Mouse (Mus musculus) macrophage (primary cell): ENCODE results near the gene C8a. TPM values are rescaled to one million over a fixed set of nuclear protein-coding genes. Genes with fewer than 3 reads are reported as not detected.

ENCODE experiments used
- H3K27ac ChIP-seq: fragments of 350-480 bp; formaldehyde crosslinking; 2 replicates; pipeline ENCODE4 v1.9.0; 2021
- H3K36me3 ChIP-seq: fragments of 350-480 bp; formaldehyde crosslinking; 2 replicates; pipeline ENCODE4 v1.9.0; 2021; ENCODE audit errors: inconsistent target
- H3K4me3 ChIP-seq: fragments of 350-480 bp; formaldehyde crosslinking; 2 replicates; pipeline ENCODE4 v1.9.0; 2021; ENCODE audit errors: inconsistent target
- H3K79me2 ChIP-seq: fragments of 350-480 bp; formaldehyde crosslinking; 2 replicates; pipeline ENCODE4 v1.9.0; 2021; ENCODE audit errors: inconsistent target
- WGBS: methylation state at CpG from one replicate; pipeline ENCODE4 v1.1.7; 2026; ENCODE audit warnings: inconsistent platforms; ENCODE audit not compliant: missing documents; 5-methylcytosine and 5-hydroxymethylcytosine counted together
- polyA plus RNA-seq: library from polyadenylated mRNA; stranded (reverse); fragments of 250-400 nt; gene quantifications from 3 replicates; pipeline ENCODE4 v1.2.4, GENCODE M21; 2018; ENCODE audit warnings: inconsistent platforms

The C8a gene
- polyA plus RNA-seq, 1 experiment from 2014 or later: not detected

DNA sequence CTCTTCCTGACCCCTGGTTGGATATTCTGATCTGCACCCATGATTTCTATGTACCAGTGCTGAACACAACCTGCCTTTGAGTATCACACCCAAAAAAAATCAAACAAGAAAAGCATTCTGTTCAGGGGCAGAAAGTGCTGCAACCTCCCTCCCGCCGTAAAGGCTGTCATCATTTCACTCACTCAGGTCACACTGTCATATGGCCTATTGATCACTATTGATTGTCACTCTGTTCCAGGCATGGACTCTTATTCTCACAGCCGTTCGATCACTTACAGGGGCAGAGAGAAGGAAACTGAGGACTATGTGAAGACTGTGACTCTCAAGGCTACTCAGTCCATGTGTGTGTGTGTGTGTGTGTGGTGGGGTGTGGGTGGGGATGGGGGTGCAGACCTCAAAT is 108.0 kb downstream of the C8a start:
- 79% methylated on average over 4 of the region's 4 CpGs for WGBS
- H3K4me3 ChIP-seq: no peak overlapping the region
- H3K36me3 ChIP-seq: no peaks in the 10 kb centered on the region

DNA sequence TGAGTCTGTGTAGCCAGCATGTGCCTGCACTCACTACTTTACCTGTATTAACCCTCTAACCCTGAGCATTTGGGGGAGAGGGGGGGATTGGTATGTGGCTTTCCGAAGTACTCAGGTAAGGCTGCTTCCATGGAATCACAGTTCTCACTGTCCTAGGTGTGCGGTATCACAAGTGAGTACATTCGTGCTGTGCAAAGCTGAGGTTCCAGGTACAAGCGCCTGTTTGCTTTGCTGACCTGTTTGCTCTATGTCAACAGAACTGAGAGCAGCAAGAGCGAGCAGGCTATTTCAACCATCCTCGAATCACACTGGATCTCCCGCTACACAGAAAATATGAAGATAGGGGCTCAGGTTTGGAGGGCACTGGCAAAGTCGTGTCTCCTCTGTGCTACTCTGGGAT is 110.1 kb downstream of the C8a start, which contains the start of gene C8b:
TSS of gene C8b (plus strand) at position 253 of the 400 bp plus-strand sequence.
- Histone ChIP-seq H3K27ac (no peak within 1 kb of the TSS), H3K4me3 (no peak within 1 kb of the TSS), H3K79me2 (no peaks in the 10 kb centered on the region), H3K36me3 (no peaks in the 10 kb centered on the region)
- WGBS: 84% methylated on average over 8 of the region's 8 CpGs

More for the DNA sequence above, 108.0 kb downstream of the C8a start:
- no peak overlapping the region for H3K27ac ChIP-seq
- H3K79me2 ChIP-seq: no peaks in the 10 kb centered on the region

Other genes with a start within 250 kb of the C8a start
- gene C8b, start 110.1 kb downstream of the C8a start, polyA plus RNA-seq: not detected in 3 replicates
- gene Gm17662, start 19.1 kb downstream of the C8a start, polyA plus RNA-seq: not detected in 3 replicates
- gene Fyb2, start 37.1 kb upstream of the C8a start, polyA plus RNA-seq: 0.06 to 0.15 TPM in 2 of 3 replicates, not detected in the other
- 0.08 to 0.25 TPM (median 0.13 TPM) in 3 replicates for gene Prkaa2, start 233.5 kb upstream of the C8a start, polyA plus RNA-seq